Mouse (Mus musculus) kidney, postnatal 10 days (tissue): ENCODE data around the gene Gm9195.

ENCODE experiments used
- DNase-seq: peaks from one replicate; pipeline ENCODE4 v3.0.0; 2021; ENCODE audit warnings: mixed read lengths

The Gm9195 gene

GRCm38 (mm10) chr14:72491738-72492137, at the start of gene Gm9195:
Gm9195 (minus strand) TSS chr14:72491838.
- DNase-seq: no peak

GRCm38 (mm10) chr14:72536392-72537017, 44.9 kb upstream of the Gm9195 start:
- DNase-seq: peak; percentile 46

- DNase-seq: peak; percentile 60
These were observed 42.2 kb upstream of the Gm9195 start for GRCm38 (mm10) chr14:72533862-72534261.

- DNase-seq: peak; percentile 63
These were observed 40.6 kb upstream of the Gm9195 start for GRCm38 (mm10) chr14:72532028-72532917.

- DNase-seq: no peak
These were observed 35.5 kb upstream of the Gm9195 start for GRCm38 (mm10) chr14:72527126-72527525.

DNA sequence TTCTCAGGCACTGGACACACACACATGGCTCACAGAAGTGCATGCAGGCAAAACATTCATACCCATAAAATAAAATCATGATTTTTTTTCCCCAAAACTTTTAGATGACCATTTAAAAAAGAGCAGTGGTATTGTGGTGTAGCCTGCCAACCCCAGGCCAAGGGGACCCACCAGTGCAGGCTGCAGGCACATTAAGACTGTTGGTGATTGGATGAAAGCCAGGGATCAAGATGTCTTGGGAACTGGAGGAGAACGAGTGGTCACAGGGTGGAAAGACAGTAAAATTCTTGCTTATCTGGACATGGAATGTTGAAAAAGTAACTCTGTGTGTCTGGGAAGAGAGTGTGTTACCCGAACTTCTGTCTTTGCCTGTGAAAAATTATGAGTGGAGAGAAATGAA, 27.9 kb upstream of the Gm9195 start:
- no peak for DNase-seq

GRCm38 (mm10) chr14:72518786-72519185, 27.1 kb upstream of the Gm9195 start:
- DNase-seq: no peak

DNA sequence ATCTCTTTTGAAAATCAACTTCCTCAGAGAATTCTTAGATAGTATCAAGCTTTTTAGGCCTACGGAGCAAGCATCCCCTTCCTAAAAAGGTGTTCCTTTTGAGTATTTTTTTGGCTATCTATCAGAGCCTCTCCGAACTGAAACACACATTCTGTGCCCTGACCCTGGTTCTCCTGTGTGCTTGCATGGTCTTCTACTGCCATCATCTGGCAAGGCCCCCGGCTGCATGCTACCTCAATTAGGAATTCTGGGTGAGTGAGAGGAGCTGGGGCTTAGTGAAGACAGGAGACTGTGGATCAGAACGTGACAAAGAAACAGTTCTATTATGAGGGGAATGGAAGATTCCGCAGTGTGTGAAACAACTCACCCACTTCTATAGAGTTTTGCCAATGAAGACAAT, 24.7 kb upstream of the Gm9195 start:
- peak; percentile 73 for DNase-seq

- DNase-seq: no peak
These were observed 15.2 kb upstream of the Gm9195 start for GRCm38 (mm10) chr14:72506723-72507420.

DNA sequence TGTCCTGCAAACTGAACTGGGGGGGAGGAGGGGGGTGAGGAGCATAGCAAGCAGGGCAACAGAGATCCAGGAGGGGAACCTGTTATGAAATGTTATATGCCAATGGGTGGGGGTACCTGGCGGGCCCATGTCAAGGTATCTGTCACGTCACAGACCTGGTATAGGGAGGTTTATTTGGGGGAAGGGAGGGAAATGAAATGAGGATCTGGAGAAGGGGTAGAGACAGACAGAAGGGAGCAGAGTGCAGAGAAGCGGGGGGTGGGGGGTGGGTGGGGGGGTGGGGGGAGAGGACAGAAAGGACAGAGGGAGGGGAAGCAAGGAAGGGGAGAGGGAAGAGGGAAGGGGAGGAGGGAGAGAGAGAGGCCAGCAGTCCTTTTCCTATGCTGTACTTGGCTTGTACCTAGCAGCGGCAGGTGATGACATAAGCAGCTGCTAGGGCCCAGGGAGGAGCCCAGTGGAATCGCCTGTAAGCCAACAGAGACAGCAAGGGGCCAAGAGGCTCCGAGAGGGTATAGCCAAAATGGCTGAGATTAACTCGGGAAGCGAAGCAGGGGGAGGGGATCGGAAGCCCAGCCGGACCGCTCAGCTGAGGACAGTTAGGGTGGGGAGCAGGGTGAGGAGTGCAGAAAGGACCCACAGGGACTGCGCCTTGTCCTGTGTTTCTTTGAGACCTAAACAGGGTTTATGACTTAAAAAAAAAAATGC, 14.5 kb upstream of the Gm9195 start:
- peak; percentile 46 for DNase-seq

GRCm38 (mm10) chr14:72504985-72505384, 13.3 kb upstream of the Gm9195 start:
- no peak for DNase-seq

DNA sequence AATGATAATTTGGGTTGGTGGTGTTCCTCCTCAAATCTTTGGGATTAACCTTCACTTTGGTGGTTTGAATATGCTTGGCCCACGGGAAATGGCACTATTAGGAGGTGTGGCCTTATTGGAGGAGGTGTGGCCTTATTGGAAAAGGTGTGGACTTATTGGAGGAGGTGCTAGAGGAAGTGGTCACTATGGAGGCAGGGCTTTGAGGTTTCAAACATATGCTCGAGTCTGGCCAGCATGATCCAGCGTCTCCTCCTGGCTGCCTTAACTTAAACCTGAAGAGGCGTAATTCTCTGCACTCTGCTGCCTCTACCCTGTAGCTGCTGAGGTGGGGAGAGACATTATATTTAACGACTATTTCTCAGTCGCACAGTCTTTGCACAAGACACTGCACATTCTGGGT, 11.6 kb upstream of the Gm9195 start:
- DNase-seq: no peak

DNA sequence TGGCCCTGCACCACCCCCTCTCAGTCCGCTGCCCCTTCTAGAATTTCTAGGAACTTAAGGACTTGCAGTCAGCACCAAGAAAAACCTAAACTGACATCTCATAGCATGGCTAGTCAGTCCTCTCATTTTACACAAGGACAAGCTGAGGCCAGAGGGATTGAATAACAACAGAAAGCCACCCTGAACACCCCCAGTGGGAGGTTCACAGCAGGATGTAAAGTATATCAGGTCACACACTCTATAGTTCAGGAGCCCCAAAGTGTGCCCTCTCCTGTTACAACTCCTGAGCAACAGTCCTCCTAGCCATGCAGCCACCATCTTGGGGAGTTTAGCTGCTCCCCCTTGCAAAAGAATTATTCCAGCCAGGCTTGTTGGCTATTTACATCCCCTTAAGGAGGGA, 2.1 kb upstream of the Gm9195 start:
- DNase-seq: no peak

GRCm38 (mm10) chr14:72490367-72490766, 1.3 kb downstream of the Gm9195 start:
- no peak for DNase-seq

- DNase-seq: no peak
These were observed 17.1 kb downstream of the Gm9195 start for GRCm38 (mm10) chr14:72474501-72474900.

- DNase-seq: no peak
These were observed 23.2 kb downstream of the Gm9195 start for GRCm38 (mm10) chr14:72468429-72468828.

DNA sequence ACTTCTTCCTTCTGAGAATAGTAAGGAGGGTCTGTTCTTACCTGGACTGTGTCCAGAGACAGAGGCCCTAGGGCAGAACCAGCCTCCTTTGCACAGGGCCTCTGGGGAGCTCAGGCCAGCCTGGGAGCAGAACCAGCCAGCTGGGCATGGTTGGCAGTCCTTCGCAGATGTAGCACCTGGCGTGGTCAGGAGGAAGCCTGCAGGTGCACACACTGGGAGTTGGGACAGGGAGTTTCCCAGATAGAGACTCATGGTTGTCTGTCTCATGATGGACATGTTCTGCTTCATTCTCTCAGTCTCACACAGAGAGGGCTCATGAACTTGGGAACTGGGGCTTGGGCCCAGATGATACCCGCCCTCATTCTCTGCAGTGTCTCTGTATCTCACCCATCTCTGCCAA, 25.3 kb downstream of the Gm9195 start:
- no peak for DNase-seq

GRCm38 (mm10) chr14:72461591-72461990, 30.0 kb downstream of the Gm9195 start:
- no peak for DNase-seq

DNA sequence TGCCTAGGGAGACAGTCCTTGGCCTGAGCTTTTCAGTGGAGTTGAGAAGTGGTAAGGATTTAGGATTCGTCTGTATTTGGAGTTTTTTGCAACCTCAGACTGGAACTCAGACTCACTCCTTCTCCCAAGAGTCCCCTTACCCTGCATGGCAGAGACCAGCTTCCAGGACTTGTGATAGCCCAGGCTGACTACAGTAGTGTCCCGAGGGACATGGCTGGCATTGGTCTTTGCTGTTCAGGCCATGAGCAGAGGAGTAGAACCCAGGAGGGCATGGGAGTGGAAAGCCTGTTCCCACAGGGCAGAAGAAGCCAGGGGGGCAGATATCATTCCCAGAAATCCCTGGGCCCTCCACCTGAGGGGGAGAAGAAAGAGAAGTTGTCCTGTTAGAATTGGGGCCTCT, 31.3 kb downstream of the Gm9195 start:
- DNase-seq: no peak

DNA sequence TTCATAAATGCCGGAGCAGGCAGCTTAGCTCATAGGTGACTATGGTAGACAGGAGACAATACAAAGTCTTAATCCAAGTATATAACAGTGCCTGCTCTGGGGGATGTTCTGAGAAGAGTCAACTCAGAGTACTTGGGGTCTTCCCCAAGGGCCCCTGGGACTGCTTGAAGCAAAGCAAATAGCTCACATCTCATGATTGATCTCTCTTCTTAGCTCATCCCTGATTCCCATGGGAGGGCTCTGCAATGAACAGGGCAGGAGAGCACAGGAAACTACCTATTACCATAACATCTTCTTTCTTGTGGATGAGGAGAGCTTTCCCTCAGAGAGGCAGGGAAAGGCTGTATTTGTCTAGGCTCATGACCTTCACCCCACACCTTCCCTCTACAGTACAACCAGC, 32.7 kb downstream of the Gm9195 start:
- no peak for DNase-seq

- DNase-seq: peak; percentile 33
These were observed 44.2 kb downstream of the Gm9195 start for GRCm38 (mm10) chr14:72447141-72448091.

GRCm38 (mm10) chr14:72442936-72443335, 48.7 kb downstream of the Gm9195 start:
- DNase-seq: no peak
